Mouse (Mus musculus): Measurements from ENCODE around the gene Tatdn2. TPM values are rescaled to one million over a fixed set of nuclear protein-coding genes. Genes with fewer than 3 reads are reported as not detected.

Tatdn2 gene
- polyA plus RNA-seq, 1 experiment from 2014 or later: 0.64 TPM

GRCm38 (mm10) chr6:113677070-113677734 is 19.6 kb upstream of the Tatdn2 start:
- ATAC-seq (ENCODE audit: low FRiP score, low read depth): no peak
- Histone ChIP-seq H3K4me1 (no peaks in the 10 kb centered on the region), H3K27ac (replicated peaks) (no peak overlapping the region), H3K36me3 (no peaks in the 10 kb centered on the region), H3K9ac (replicated peaks) (no peak overlapping the region), H3K4me2 (replicated peaks) (no peak overlapping the region), H3K4me3 (no peak overlapping the region), H3K9me3 (no peaks in the 10 kb centered on the region), H3K27me3 (no peaks in the 10 kb centered on the region)
- 85% methylated on average over 14 of the region's 14 CpGs for WGBS

- Histone ChIP-seq H3K9me3 (no peaks in the 10 kb centered on the region), H3K4me1 (no peaks in the 10 kb centered on the region), H3K9ac (replicated peaks) (no peak overlapping the region), H3K27ac (replicated peaks) (no peak overlapping the region), H3K36me3 (no peaks in the 10 kb centered on the region), H3K4me3 (no peak overlapping the region), H3K4me2 (replicated peaks) (no peak overlapping the region), H3K27me3 (no peaks in the 10 kb centered on the region)
- WGBS: 75% methylated on average over 14 of the region's 14 CpGs
- ATAC-seq (ENCODE audit: low FRiP score, low read depth): no peak
These were observed 18.4 kb upstream of the Tatdn2 start for GRCm38 (mm10) chr6:113678246-113679012.

- H3K27me3 ChIP-seq: no peaks in the 10 kb centered on the region
- no peaks in the 10 kb centered on the region for H3K36me3 ChIP-seq
- H3K9ac ChIP-seq (replicated peaks): no peak overlapping the region
- no peak overlapping the region for H3K4me3 ChIP-seq
- no peaks in the 10 kb centered on the region for H3K4me1 ChIP-seq
- ATAC-seq (ENCODE audit: low FRiP score, low read depth): no peak
- no peaks in the 10 kb centered on the region for H3K9me3 ChIP-seq
- WGBS: 85% methylated on average over 9 of the region's 9 CpGs
- H3K4me2 ChIP-seq (replicated peaks): no peak overlapping the region
- H3K27ac ChIP-seq (replicated peaks): no peak overlapping the region
These were observed 16.8 kb upstream of the Tatdn2 start for GRCm38 (mm10) chr6:113679993-113680566.

- Histone ChIP-seq H3K4me2 (replicated peaks) (no peak overlapping the region), H3K27ac (replicated peaks) (no peak overlapping the region)
These were observed 15.6 kb upstream of the Tatdn2 start for GRCm38 (mm10) chr6:113681271-113681670.

GRCm38 (mm10) chr6:113683081-113683825 is 13.6 kb upstream of the Tatdn2 start:
- Histone ChIP-seq H3K36me3 (no peaks in the 10 kb centered on the region), H3K4me3 (no peak overlapping the region), H3K4me2 (replicated peaks) (no peak overlapping the region), H3K27ac (replicated peaks) (no peak overlapping the region), H3K4me1 (no peaks in the 10 kb centered on the region), H3K27me3 (no peaks in the 10 kb centered on the region), H3K9ac (replicated peaks) (no peak overlapping the region), H3K9me3 (no peaks in the 10 kb centered on the region)
- no peak for ATAC-seq (ENCODE audit: low FRiP score, low read depth)
- 92% methylated on average over 10 of the region's 10 CpGs for WGBS

More at GRCm38 (mm10) chr6:113681271-113681670, 15.6 kb upstream of the Tatdn2 start:
- Histone ChIP-seq H3K9me3 (no peaks in the 10 kb centered on the region), H3K4me1 (no peaks in the 10 kb centered on the region), H3K4me3 (no peak overlapping the region), H3K36me3 (no peaks in the 10 kb centered on the region), H3K9ac (replicated peaks) (no peak overlapping the region), H3K27me3 (no peaks in the 10 kb centered on the region)
- no peak for ATAC-seq (ENCODE audit: low FRiP score, low read depth)
- 20% methylated on average over 4 of the region's 4 CpGs for WGBS

- Histone ChIP-seq H3K9me3 (no peaks in the 10 kb centered on the region), H3K4me3 (no peak overlapping the region)
These were observed 10.2 kb upstream of the Tatdn2 start for GRCm38 (mm10) chr6:113686551-113687125.

GRCm38 (mm10) chr6:113690008-113690399 is 6.8 kb upstream of the Tatdn2 start:
- no peaks in the 10 kb centered on the region for H3K36me3 ChIP-seq
- H3K27me3 ChIP-seq: no peaks in the 10 kb centered on the region
- H3K27ac ChIP-seq (replicated peaks): peak overlapping the region; percentile 58
- no peak for ATAC-seq (ENCODE audit: low FRiP score, low read depth)
- H3K4me1 ChIP-seq: peaks cover 13% of the 10 kb centered on the region; the same call in 1 of the 2 replicates
- H3K9ac ChIP-seq (replicated peaks): no peak overlapping the region; the same call in 1 of the 2 replicates
- no peak overlapping the region for H3K4me3 ChIP-seq
- no peaks in the 10 kb centered on the region for H3K9me3 ChIP-seq
- H3K4me2 ChIP-seq (replicated peaks): no peak overlapping the region
- 38% methylated on average over 7 of the region's 7 CpGs for WGBS

More at GRCm38 (mm10) chr6:113686551-113687125, 10.2 kb upstream of the Tatdn2 start:
- Histone ChIP-seq H3K9ac (replicated peaks) (no peak overlapping the region), H3K36me3 (no peaks in the 10 kb centered on the region), H3K4me2 (replicated peaks) (no peak overlapping the region), H3K27ac (replicated peaks) (no peak overlapping the region), H3K4me1 (peaks cover 13% of the 10 kb centered on the region; the same call in 1 of the 2 replicates), H3K27me3 (no peaks in the 10 kb centered on the region)
- 40% methylated on average over 8 of the region's 8 CpGs for WGBS
- no peak for ATAC-seq (ENCODE audit: low FRiP score, low read depth)

GRCm38 (mm10) chr6:113690400-113691083 is 6.3 kb upstream of the Tatdn2 start:
- H3K9me3 ChIP-seq: no peaks in the 10 kb centered on the region
- H3K4me3 ChIP-seq: no peak overlapping the region
- ATAC-seq (ENCODE audit: low FRiP score, low read depth): no peak
- H3K27me3 ChIP-seq: 0 out of 2 replicates have a peak, but pooled peaks cover 4% of the 10 kb centered on the region
- peak overlapping the region; percentile 58 for H3K27ac ChIP-seq (replicated peaks)
- H3K4me2 ChIP-seq (replicated peaks): no peak overlapping the region; the same call in 1 of the 2 replicates
- H3K9ac ChIP-seq (replicated peaks): peak overlapping the region; percentile 28; the same call in 1 of the 2 replicates
- no peaks in the 10 kb centered on the region for H3K36me3 ChIP-seq
- H3K4me1 ChIP-seq: peaks cover 13% of the 10 kb centered on the region; the same call in 1 of the 2 replicates
- 15% methylated on average over 14 of the region's 14 CpGs for WGBS

- Histone ChIP-seq H3K27me3 (0 out of 2 replicates have a peak, but pooled peaks cover 9% of the 10 kb centered on the region), H3K4me3 (no peak overlapping the region), H3K27ac (replicated peaks) (peak overlapping the region; percentile 56; the same call in 1 of the 2 replicates), H3K4me1 (peaks cover 14% of the 10 kb centered on the region), H3K36me3 (no peaks in the 10 kb centered on the region), H3K9ac (replicated peaks) (peak overlapping the region; percentile 28; the same call in 1 of the 2 replicates), H3K9me3 (no peaks in the 10 kb centered on the region), H3K4me2 (replicated peaks) (no peak overlapping the region)
- WGBS: 85% methylated on average over 4 of the region's 4 CpGs
- ATAC-seq (ENCODE audit: low FRiP score, low read depth): no peak
These were observed 5.8 kb upstream of the Tatdn2 start for GRCm38 (mm10) chr6:113691084-113691462.

GRCm38 (mm10) chr6:113692661-113693133 is 4.2 kb upstream of the Tatdn2 start:
- Histone ChIP-seq H3K4me2 (replicated peaks) (no peak overlapping the region), H3K4me1 (peaks cover 19% of the 10 kb centered on the region), H3K36me3 (no peaks in the 10 kb centered on the region), H3K9ac (replicated peaks) (no peak overlapping the region), H3K4me3 (no peak overlapping the region), H3K27ac (replicated peaks) (no peak overlapping the region), H3K9me3 (no peaks in the 10 kb centered on the region), H3K27me3 (0 out of 2 replicates have a peak, but pooled peaks cover 10% of the 10 kb centered on the region)
- no peak for ATAC-seq (ENCODE audit: low FRiP score, low read depth)
- 82% methylated on average over 5 of the region's 5 CpGs for WGBS

GRCm38 (mm10) chr6:113693377-113693776 is 3.5 kb upstream of the Tatdn2 start:
- H3K27me3 ChIP-seq: 0 out of 2 replicates have a peak, but pooled peaks cover 10% of the 10 kb centered on the region
- H3K4me3 ChIP-seq: no peak overlapping the region
- H3K27ac ChIP-seq (replicated peaks): no peak overlapping the region
- H3K4me1 ChIP-seq: peaks cover 26% of the 10 kb centered on the region
- no peak overlapping the region for H3K4me2 ChIP-seq (replicated peaks)
- no peak overlapping the region for H3K9ac ChIP-seq (replicated peaks)
- ATAC-seq (ENCODE audit: low FRiP score, low read depth): no peak
- no peaks in the 10 kb centered on the region for H3K9me3 ChIP-seq
- WGBS: 93% methylated on average over 5 of the region's 5 CpGs
- H3K36me3 ChIP-seq: no peaks in the 10 kb centered on the region

Data from midbrain, embryonic 12.5 days (tissue).